Mouse (Mus musculus) natural killer cell, adult 2 months (primary cell): ENCODE results near the gene Tle6.

Experiments
- DNase-seq, 2 experiments: peaks; one replicate each; pipeline ENCODE4 v3.0.0; 2022; ENCODE audit warnings: low spot score in 2 of 2

The Tle6 gene

DNA sequence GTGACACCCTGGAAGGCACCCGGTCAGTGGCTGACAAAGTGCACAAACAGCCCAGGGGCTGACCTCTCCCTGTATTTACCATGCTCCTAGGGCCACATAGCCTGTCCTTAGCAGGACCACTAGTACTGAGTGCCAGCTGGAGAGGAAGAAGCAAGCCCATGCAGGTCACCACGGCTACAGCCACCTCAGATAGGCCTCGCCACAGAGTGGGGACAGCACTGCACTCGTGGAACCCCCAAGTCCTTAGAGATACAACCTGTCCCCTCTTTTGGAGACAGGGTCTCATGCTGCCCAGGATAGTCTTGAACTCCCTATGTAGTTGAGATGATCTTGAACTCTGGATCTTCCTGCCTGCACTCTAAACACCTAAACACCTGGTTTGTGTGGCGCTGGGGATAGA, 59.5 kb downstream of the Tle6 start:
- DNase-seq, result no peak
